Mouse (Mus musculus): ENCODE data around the gene Lrmp. TPM values are rescaled to one million over a fixed set of nuclear protein-coding genes. Genes with fewer than 3 reads are reported as not detected.

The Lrmp gene
- polyA plus RNA-seq, 1 experiment from 2014 or later, result 2.0 TPM

DNA sequence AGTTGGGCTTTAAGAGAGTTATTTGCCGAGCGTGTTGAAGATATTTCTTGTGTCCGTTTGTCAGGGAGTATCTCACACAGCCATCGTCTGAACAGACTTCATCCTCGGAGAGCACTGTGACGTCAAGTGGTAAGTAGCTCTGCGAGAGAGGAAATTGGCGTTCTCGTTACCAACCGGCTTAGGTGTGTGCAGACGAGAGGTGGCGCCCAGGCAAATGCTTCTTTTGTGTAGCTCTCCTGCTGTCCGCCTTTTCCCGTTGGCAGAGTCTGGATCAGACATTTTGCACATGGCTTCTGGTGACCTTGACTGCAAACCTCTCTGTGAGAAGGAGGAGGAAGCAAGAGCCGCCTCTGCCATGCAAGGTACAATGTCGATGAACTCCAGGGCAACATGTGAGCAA is 32.3 kb downstream of the Lrmp start:
- no peaks in the 10 kb centered on the region for H3K36me3 ChIP-seq (replicated peaks; ENCODE audit: control insufficient read depth, insufficient read depth, low read depth, low read length)
- H3K9me3 ChIP-seq (replicated peaks; ENCODE audit: control insufficient read depth, low read length), result no peaks in the 10 kb centered on the region
- H3K4me2 ChIP-seq (ENCODE audit: low read depth, low read length), result no peak overlapping the region
- no peaks in the 10 kb centered on the region; the same call in 1 of the 2 replicates for H3K4me1 ChIP-seq (ENCODE audit: control insufficient read depth, insufficient read depth, low read length)
- H3K27me3 ChIP-seq (ENCODE audit: control insufficient read depth, insufficient read depth, low read length), result no peaks in the 10 kb centered on the region
- no peak overlapping the region for H3K27ac ChIP-seq (replicated peaks; ENCODE audit: low read depth, low read length)
- H3K9ac ChIP-seq (replicated peaks; ENCODE audit: low read length), result no peak overlapping the region
- DNase-seq (ENCODE audit: low spot score), result no peak
- ATAC-seq (replicated peaks; ENCODE audit: insufficient number of reproducible peaks, low FRiP score, low TSS enrichment, low read depth), result no peak
- no peak overlapping the region for H3K4me3 ChIP-seq (ENCODE audit: low read depth, low read length)
- 83% methylated on average over 16 of the region's 16 CpGs for WGBS

DNA sequence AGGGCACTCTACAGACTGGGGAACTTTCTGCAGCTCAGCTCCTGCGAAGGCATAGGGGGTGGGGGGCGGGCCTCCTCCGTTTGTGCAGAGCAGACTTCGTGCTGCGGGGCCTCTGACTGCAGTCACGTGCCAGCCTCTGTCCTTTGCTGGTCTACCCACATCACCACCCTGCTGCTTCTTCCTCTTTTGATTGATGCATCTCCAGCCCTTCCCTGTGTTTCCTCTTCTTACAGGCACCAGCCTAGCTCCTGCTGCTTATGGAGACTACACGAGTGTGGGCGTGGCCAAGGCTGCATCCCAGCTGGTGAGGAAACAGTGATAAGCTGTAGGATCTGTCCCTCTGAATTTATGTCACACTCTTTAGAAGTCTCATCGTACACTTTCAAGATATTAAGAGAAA is 33.6 kb downstream of the Lrmp start:
- Histone ChIP-seq H3K4me3 (ENCODE audit: low read depth, low read length) (no peak overlapping the region), H3K27ac (replicated peaks; ENCODE audit: low read depth, low read length) (no peak overlapping the region), H3K27me3 (ENCODE audit: control insufficient read depth, insufficient read depth, low read length) (no peaks in the 10 kb centered on the region), H3K9me3 (replicated peaks; ENCODE audit: control insufficient read depth, low read length) (no peaks in the 10 kb centered on the region), H3K4me1 (ENCODE audit: control insufficient read depth, insufficient read depth, low read length) (no peaks in the 10 kb centered on the region), H3K4me2 (ENCODE audit: low read depth, low read length) (no peak overlapping the region), H3K9ac (replicated peaks; ENCODE audit: low read length) (no peak overlapping the region), H3K36me3 (replicated peaks; ENCODE audit: control insufficient read depth, insufficient read depth, low read depth, low read length) (no peaks in the 10 kb centered on the region)
- DNase-seq (ENCODE audit: low spot score), result no peak
- 46% methylated on average over 9 of the region's 9 CpGs for WGBS
- no peak for ATAC-seq (replicated peaks; ENCODE audit: insufficient number of reproducible peaks, low FRiP score, low TSS enrichment, low read depth)

DNA sequence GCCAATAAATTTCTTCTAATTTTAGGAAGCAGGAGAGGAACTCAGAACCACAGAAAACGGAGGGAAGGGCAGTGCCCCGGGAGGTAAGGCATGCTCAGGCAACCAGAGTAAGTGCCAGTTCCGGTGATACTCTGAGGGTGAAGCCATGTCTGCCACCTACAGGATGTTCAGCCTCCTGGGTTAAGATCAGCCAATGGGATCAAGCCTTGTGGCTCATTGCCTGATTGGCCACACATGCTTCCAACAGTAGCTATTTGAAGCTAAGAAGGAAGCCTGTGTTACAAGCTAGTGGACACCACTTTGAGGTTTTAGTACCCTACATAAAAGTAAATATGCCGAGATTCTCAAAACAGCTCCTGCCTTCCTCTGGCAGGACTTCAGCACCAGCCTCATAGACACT is 43.2 kb downstream of the Lrmp start:
- WGBS, result 75% methylated on average over 4 of the region's 4 CpGs
- Histone ChIP-seq H3K9ac (replicated peaks; ENCODE audit: low read length) (no peak overlapping the region), H3K27me3 (ENCODE audit: control insufficient read depth, insufficient read depth, low read length) (no peaks in the 10 kb centered on the region), H3K4me1 (ENCODE audit: control insufficient read depth, insufficient read depth, low read length) (no peaks in the 10 kb centered on the region), H3K27ac (replicated peaks; ENCODE audit: low read depth, low read length) (no peak overlapping the region), H3K4me2 (ENCODE audit: low read depth, low read length) (no peak overlapping the region), H3K4me3 (ENCODE audit: low read depth, low read length) (no peak overlapping the region), H3K36me3 (replicated peaks; ENCODE audit: control insufficient read depth, insufficient read depth, low read depth, low read length) (no peaks in the 10 kb centered on the region), H3K9me3 (replicated peaks; ENCODE audit: control insufficient read depth, low read length) (no peaks in the 10 kb centered on the region)
- DNase-seq (ENCODE audit: low spot score) (no peak), ATAC-seq (replicated peaks; ENCODE audit: insufficient number of reproducible peaks, low FRiP score, low TSS enrichment, low read depth) (no peak)

DNA sequence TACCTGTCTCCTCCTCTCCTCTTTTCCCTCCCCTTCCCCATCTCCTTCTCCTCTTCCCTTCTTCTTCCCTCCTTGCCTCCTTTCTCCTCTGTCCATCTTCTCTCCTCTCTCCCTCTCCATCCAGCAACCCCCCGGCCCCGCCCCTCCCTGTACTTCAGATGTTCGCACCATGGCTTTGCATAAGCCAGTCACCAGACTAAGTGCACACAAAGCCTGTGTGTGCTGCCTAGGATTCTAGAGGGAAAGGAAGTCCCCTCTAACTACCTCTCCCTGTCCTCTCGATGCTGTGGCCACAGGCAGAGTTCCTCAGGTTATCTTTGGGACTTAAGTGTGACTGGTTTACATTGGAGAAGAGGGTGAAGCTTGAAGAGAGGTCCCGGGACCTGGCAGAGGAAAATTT is 45.1 kb downstream of the Lrmp start:
- Histone ChIP-seq H3K9me3 (replicated peaks; ENCODE audit: control insufficient read depth, low read length) (no peaks in the 10 kb centered on the region), H3K4me1 (ENCODE audit: control insufficient read depth, insufficient read depth, low read length) (no peaks in the 10 kb centered on the region), H3K9ac (replicated peaks; ENCODE audit: low read length) (no peak overlapping the region), H3K27ac (replicated peaks; ENCODE audit: low read depth, low read length) (no peak overlapping the region), H3K36me3 (replicated peaks; ENCODE audit: control insufficient read depth, insufficient read depth, low read depth, low read length) (no peaks in the 10 kb centered on the region), H3K27me3 (ENCODE audit: control insufficient read depth, insufficient read depth, low read length) (no peaks in the 10 kb centered on the region), H3K4me3 (ENCODE audit: low read depth, low read length) (no peak overlapping the region), H3K4me2 (ENCODE audit: low read depth, low read length) (no peak overlapping the region)
- WGBS, result 60% methylated on average over 5 of the region's 5 CpGs
- DNase-seq (ENCODE audit: low spot score) (no peak), ATAC-seq (replicated peaks; ENCODE audit: insufficient number of reproducible peaks, low FRiP score, low TSS enrichment, low read depth) (no peak)

DNA sequence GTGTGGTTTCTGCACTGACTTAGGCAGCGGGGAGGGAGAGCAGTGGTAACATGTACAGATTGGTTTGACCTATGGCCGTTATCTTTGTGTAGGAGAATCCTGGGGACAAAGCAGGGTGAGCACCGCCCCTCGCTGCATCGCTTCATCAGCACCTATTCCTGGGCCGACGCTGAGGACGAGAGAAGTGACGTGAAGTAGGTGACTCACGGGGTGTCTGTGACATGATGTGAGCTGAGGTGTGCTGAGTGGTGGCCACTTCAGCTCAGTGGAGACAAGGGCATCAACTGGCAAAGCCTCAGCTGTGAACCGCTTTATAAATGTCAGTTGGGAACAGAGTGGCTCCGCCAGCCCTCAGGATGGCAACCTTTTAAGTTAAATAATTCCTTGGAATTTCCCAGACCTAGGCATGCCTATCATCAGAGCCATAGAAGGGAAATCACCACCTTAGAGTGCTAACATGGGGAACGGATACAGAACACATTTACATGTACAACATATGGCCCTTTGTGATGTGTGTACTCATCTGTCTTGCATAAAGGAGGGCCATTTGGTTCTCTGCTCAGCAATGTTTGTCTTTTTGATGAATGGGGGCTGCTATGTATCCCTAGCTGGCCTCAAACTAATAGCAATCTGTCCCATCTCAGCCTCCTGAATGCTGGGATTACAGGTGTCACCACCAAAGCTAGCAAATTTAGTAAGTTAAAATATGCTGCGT is 56.6 kb downstream of the Lrmp start:
- H3K4me2 ChIP-seq (ENCODE audit: low read depth, low read length), result no peak overlapping the region
- no peaks in the 10 kb centered on the region for H3K9me3 ChIP-seq (replicated peaks; ENCODE audit: control insufficient read depth, low read length)
- DNase-seq (ENCODE audit: low spot score), result no peak
- no peaks in the 10 kb centered on the region for H3K27me3 ChIP-seq (ENCODE audit: control insufficient read depth, insufficient read depth, low read length)
- H3K4me3 ChIP-seq (ENCODE audit: low read depth, low read length), result no peak overlapping the region
- peaks cover 3% of the 10 kb centered on the region; the same call in 1 of the 2 replicates for H3K4me1 ChIP-seq (ENCODE audit: control insufficient read depth, insufficient read depth, low read length)
- WGBS, result 80% methylated on average over 14 of the region's 14 CpGs
- H3K36me3 ChIP-seq (replicated peaks; ENCODE audit: control insufficient read depth, insufficient read depth, low read depth, low read length), result no peaks in the 10 kb centered on the region
- H3K9ac ChIP-seq (replicated peaks; ENCODE audit: low read length), result no peak overlapping the region
- ATAC-seq (replicated peaks; ENCODE audit: insufficient number of reproducible peaks, low FRiP score, low TSS enrichment, low read depth), result no peak
- H3K27ac ChIP-seq (replicated peaks; ENCODE audit: low read depth, low read length), result no peak overlapping the region

DNA sequence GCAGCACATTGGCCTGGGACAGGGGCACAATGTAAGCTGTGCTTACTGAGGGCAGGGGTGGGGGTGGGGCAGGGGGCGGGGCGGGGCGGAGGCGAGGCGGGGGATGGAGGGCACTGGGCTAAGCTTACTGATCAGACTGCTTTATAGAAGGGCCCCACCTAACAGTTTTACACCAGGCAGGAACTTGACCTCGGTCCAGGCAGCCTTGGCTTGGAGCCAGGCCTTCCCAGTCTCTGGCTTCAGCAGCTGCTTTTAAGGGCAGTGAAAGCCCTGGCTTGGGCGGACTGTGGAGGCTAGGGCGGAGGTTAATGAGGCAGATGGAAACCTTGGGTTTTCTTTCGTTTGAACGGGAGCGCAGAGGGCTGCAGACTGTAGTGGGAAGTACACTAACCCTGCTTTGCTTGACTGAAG is 58.3 kb downstream of the Lrmp start:
- no peaks in the 10 kb centered on the region for H3K27me3 ChIP-seq (ENCODE audit: control insufficient read depth, insufficient read depth, low read length)
- H3K27ac ChIP-seq (replicated peaks; ENCODE audit: low read depth, low read length), result no peak overlapping the region
- ATAC-seq (replicated peaks; ENCODE audit: insufficient number of reproducible peaks, low FRiP score, low TSS enrichment, low read depth), result peak; percentile 77

DNA sequence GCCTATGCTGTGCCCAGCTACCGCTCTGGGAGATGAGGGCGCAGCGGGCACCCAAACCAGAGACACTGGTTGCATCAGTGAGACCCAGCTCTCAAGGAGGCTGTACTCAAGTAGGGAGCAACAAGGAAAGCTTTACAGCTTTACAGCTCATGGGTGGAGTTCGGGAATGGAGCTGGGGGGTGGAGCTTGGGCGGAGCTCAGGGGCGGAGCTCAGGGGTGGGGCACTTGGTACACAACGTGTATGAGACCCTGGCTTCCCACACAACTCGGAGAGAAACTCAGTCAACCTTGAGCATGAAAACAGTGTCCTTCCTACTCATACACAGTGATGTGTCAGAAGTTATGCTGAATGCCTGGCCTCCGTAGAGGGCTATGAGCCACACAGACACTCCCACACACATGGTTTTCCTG is 60.1 kb downstream of the Lrmp start:
- WGBS, result 36% methylated on average over 9 of the region's 9 CpGs
- DNase-seq (ENCODE audit: low spot score), result peak; percentile 35
- H3K27me3 ChIP-seq (ENCODE audit: control insufficient read depth, insufficient read depth, low read length), result no peaks in the 10 kb centered on the region

More for the DNA sequence above, 58.3 kb downstream of the Lrmp start:
- Histone ChIP-seq H3K4me3 (ENCODE audit: low read depth, low read length) (no peak overlapping the region), H3K4me2 (ENCODE audit: low read depth, low read length) (0 out of 2 replicates have a peak overlapping the region, but pooled peaks have one; percentile 4), H3K9ac (replicated peaks; ENCODE audit: low read length) (no peak overlapping the region), H3K9me3 (replicated peaks; ENCODE audit: control insufficient read depth, low read length) (no peaks in the 10 kb centered on the region), H3K4me1 (ENCODE audit: control insufficient read depth, insufficient read depth, low read length) (peaks cover 3% of the 10 kb centered on the region; the same call in 1 of the 2 replicates), H3K36me3 (replicated peaks; ENCODE audit: control insufficient read depth, insufficient read depth, low read depth, low read length) (no peaks in the 10 kb centered on the region)
- peak; percentile 71 for DNase-seq (ENCODE audit: low spot score)
- WGBS, result 1% methylated on average over 11 of the region's 11 CpGs

DNA sequence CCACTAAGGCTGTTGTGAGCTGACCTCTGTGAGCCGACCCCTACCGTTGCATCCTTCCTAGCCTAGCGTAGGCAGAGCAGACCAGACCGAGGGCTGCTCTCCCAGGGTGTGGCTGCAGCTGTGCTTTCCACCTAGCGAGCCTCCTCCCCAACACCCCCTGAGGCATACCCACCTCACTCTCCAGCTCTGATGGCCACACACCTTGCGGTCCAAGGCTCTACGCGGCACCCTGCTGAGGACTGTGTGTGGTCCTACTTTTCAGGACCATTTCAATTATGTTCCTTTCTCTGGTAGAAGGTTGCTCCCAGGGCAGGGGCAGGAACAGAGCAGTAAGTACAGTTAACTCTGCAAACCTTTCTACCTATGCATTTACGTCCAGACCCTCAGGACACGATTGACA is 61.0 kb downstream of the Lrmp start:
- Histone ChIP-seq H3K27ac (replicated peaks; ENCODE audit: low read depth, low read length) (no peak overlapping the region), H3K4me3 (ENCODE audit: low read depth, low read length) (no peak overlapping the region), H3K9me3 (replicated peaks; ENCODE audit: control insufficient read depth, low read length) (no peaks in the 10 kb centered on the region), H3K27me3 (ENCODE audit: control insufficient read depth, insufficient read depth, low read length) (no peaks in the 10 kb centered on the region), H3K9ac (replicated peaks; ENCODE audit: low read length) (no peak overlapping the region), H3K4me2 (ENCODE audit: low read depth, low read length) (no peak overlapping the region), H3K4me1 (ENCODE audit: control insufficient read depth, insufficient read depth, low read length) (peaks cover 3% of the 10 kb centered on the region; the same call in 1 of the 2 replicates), H3K36me3 (replicated peaks; ENCODE audit: control insufficient read depth, insufficient read depth, low read depth, low read length) (no peaks in the 10 kb centered on the region)
- no peak for DNase-seq (ENCODE audit: low spot score)
- WGBS, result 36% methylated on average over 10 of the region's 10 CpGs
- no peak for ATAC-seq (replicated peaks; ENCODE audit: insufficient number of reproducible peaks, low FRiP score, low TSS enrichment, low read depth)

More for the DNA sequence above, 60.1 kb downstream of the Lrmp start:
- Histone ChIP-seq H3K36me3 (replicated peaks; ENCODE audit: control insufficient read depth, insufficient read depth, low read depth, low read length) (no peaks in the 10 kb centered on the region), H3K4me1 (ENCODE audit: control insufficient read depth, insufficient read depth, low read length) (peaks cover 3% of the 10 kb centered on the region; the same call in 1 of the 2 replicates), H3K4me2 (ENCODE audit: low read depth, low read length) (no peak overlapping the region), H3K27ac (replicated peaks; ENCODE audit: low read depth, low read length) (no peak overlapping the region), H3K9ac (replicated peaks; ENCODE audit: low read length) (no peak overlapping the region), H3K9me3 (replicated peaks; ENCODE audit: control insufficient read depth, low read length) (no peaks in the 10 kb centered on the region), H3K4me3 (ENCODE audit: low read depth, low read length) (no peak overlapping the region)
- ATAC-seq (replicated peaks; ENCODE audit: insufficient number of reproducible peaks, low FRiP score, low TSS enrichment, low read depth), result no peak
